Mouse (Mus musculus) ES-Bruce4 (cell line): ENCODE measurements around the gene Ttc23l.

Source experiments
- CTCF ChIP-seq: IDR thresholded peaks from one replicate; pipeline ENCODE4 v1.8.1; 2011; ENCODE audit warnings: low read depth, low read length
- EP300 ChIP-seq: IDR thresholded peaks from 2 replicates; pipeline ENCODE4 v1.6.1; 2011; ENCODE audit warnings: low read depth, low read length; ENCODE audit not compliant: insufficient read depth
- POLR2A ChIP-seq: IDR thresholded peaks from one replicate; pipeline ENCODE4 v1.8.1; 2011; ENCODE audit warnings: low read length; ENCODE audit not compliant: insufficient read depth

DNA sequence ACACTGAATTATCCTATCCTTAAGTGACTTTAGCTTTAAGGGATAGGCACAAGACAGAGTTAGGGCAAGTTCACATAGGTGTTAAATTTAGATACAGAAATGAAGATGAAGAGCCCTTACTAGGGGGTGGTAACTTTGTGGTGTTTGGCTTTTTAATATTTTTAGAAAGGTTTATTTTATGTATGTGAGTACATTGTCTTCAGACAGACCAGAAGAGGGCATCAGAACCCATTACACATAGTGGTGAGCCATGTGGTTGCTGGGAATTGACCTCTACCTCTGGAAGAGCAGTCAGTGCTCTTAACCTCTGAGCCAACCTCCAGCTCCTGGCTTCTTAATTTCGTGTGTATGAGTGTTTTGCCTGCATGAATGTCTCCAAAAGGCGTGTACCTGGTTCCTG is 71.2 kb downstream of the Ttc23l start:
- no peak for TF ChIP-seq CTCF
- TF ChIP-seq POLR2A, result no peak
- TF ChIP-seq EP300, result no peak
